Mouse (Mus musculus) spleen, adult 2 months (tissue): Measurements from ENCODE around the gene Fxn.

Source experiments
- CTCF ChIP-seq: fragments of 200-500 bp; IDR thresholded peaks from 2 replicates; pipeline ENCODE4 v1.5.1; 2011; ENCODE audit warnings: mild to moderate bottlenecking, inconsistent platforms; ENCODE audit not compliant: insufficient read depth, insufficient read length, insufficient replicate concordance; ENCODE audit errors: extremely low read depth
- POLR2A ChIP-seq: fragments of 200-500 bp; IDR thresholded peaks from 2 replicates; pipeline ENCODE4 v1.6.1; 2011; ENCODE audit warnings: low read depth, low read length, inconsistent platforms

- TF ChIP-seq CTCF (no peak), POLR2A (no peak)
These were observed 22.4 kb downstream of the Fxn start for GRCm38 (mm10) chr19:24257962-24258361.
